25 mouse cellular contexts compared by ENCODE assay signal in the genomic region with DNA sequence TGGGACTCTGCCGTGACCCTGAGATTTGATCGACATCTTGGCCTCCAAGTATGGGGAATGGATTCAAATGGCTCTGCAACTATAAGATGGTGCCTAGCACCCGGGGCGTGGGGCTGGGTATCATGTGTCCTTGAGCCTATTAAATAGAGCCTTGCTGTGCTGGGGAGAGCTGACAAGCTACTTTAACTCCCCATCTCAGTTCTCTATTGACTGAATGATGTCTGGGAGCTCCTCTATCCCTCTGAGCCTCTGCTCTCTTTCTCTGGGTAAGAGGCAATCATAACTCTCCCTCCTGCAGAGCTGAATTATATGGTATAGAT. TPM values are rescaled to one million over a fixed set of nuclear protein-coding genes. Genes with fewer than 3 reads are reported as not detected.
DNase-seq lines count a peak whose midpoint lies in the region; ATAC-seq and TF ChIP-seq lines count a peak whose summit lies in the region.
"Had no signal": no experiment of that assay in that cellular context is flagged by ENCODE, and none has a peak within 500 bp of the region (broad histone marks: within the 10 kb centered on the region; RNA-seq: fewer than 3 reads in every experiment).

No protein-coding gene starts in this region.

- no peak overlapping the region; the same call in 1 of the 2 replicates for H3K9ac ChIP-seq in heart, embryonic 12.5 days
- no peak overlapping the region for H3K9ac ChIP-seq in kidney, embryonic 14.5 days (ENCODE audit: low read depth, low read length)
- H3K9ac ChIP-seq: forebrain, embryonic 15.5 days; limb, embryonic 12.5 days; liver, embryonic 12.5 days had no signal

- no peak for DNase-seq in heart, postnatal 10 days
- DNase-seq in kidney, postnatal 14 days = no peak
- no peak for DNase-seq in spleen, adult 2 months (ENCODE audit: low read depth in 1 of 2, low spot score in 2 of 2)
- DNase-seq in spleen, postnatal 10 days (ENCODE audit: low spot score in 2 of 2) = no peak
- DNase-seq in frontal cortex, postnatal 36 days (ENCODE audit: low spot score in 2 of 2) = no peak
- DNase-seq: adrenal gland, postnatal 36 days; cerebellum, adult 11-12 months; cerebellum, postnatal 25 days; gastrocnemius, postnatal 25 days; kidney, adult 11 months; lung, adult 2 months; right cerebral cortex, postnatal 4 days; thymus, adult 18-20 months had no signal

- H3K9me3 ChIP-seq in heart, embryonic 12.5 days (replicated peaks) = no peaks in the 10 kb centered on the region
- no peaks in the 10 kb centered on the region for H3K9me3 ChIP-seq in kidney, embryonic 14.5 days (ENCODE audit: control insufficient read depth, low read length)
- H3K9me3 ChIP-seq: embryonic facial prominence, embryonic 10.5 days; forebrain, embryonic 15.5 days; limb, embryonic 12.5 days; liver, embryonic 12.5 days; megakaryocyte, embryonic 14.5 days had no signal

- no peak overlapping the region for H3K4me3 ChIP-seq in heart, embryonic 12.5 days
- H3K4me3 ChIP-seq in kidney, embryonic 14.5 days (ENCODE audit: low read length) = no peak overlapping the region
- no peak overlapping the region for H3K4me3 ChIP-seq in spleen, adult 2 months (ENCODE audit: extremely low read depth, insufficient read depth, insufficient read length)
- H3K4me3 ChIP-seq: embryonic facial prominence, embryonic 10.5 days; forebrain, embryonic 15.5 days; limb, embryonic 12.5 days; liver, embryonic 12.5 days; megakaryocyte, embryonic 14.5 days had no signal

- no peak for TF ChIP-seq POLR2A in spleen, adult 2 months (IDR thresholded peaks at IDR 0.05; ENCODE audit: low read depth, low read length)

- no peak for TF ChIP-seq CTCF in spleen, adult 2 months (IDR thresholded peaks at IDR 0.05; ENCODE audit: extremely low read depth, insufficient read depth, insufficient read length, insufficient replicate concordance)

- H3K27ac ChIP-seq in heart, embryonic 12.5 days (ENCODE audit: poor library complexity, severe bottlenecking) = peak overlapping the region; percentile 57
- peak overlapping the region; percentile 43; the same call in 1 of the 2 replicates for H3K27ac ChIP-seq in kidney, embryonic 14.5 days (ENCODE audit: low read depth, low read length)
- 0 out of 2 replicates have a peak overlapping the region, but pooled peaks have one; percentile 28 for H3K27ac ChIP-seq in spleen, adult 2 months (ENCODE audit: insufficient read depth, low read length)
- H3K27ac ChIP-seq: embryonic facial prominence, embryonic 10.5 days; forebrain, embryonic 15.5 days; limb, embryonic 12.5 days; liver, embryonic 12.5 days had no signal

- no peaks in the 10 kb centered on the region for H3K36me3 ChIP-seq in heart, embryonic 12.5 days
- H3K36me3 ChIP-seq in kidney, embryonic 14.5 days (ENCODE audit: control insufficient read depth, insufficient read depth, low read length) = no peaks in the 10 kb centered on the region
- no peaks in the 10 kb centered on the region for H3K36me3 ChIP-seq in spleen, adult 2 months (ENCODE audit: control insufficient read depth, insufficient read depth, low read length)
- H3K36me3 ChIP-seq: embryonic facial prominence, embryonic 10.5 days; forebrain, embryonic 15.5 days; limb, embryonic 12.5 days; liver, embryonic 12.5 days had no signal

- peaks cover 19% of the 10 kb centered on the region for H3K4me1 ChIP-seq in heart, embryonic 12.5 days (replicated peaks)
- peaks cover 5% of the 10 kb centered on the region for H3K4me1 ChIP-seq in kidney, embryonic 14.5 days (ENCODE audit: control insufficient read depth, insufficient read depth, low read length)
- H3K4me1 ChIP-seq in spleen, adult 2 months (ENCODE audit: control insufficient read depth, insufficient read depth, insufficient read length) = no peaks in the 10 kb centered on the region; the same call in 1 of the 2 replicates
- H3K4me1 ChIP-seq: liver, embryonic 12.5 days; megakaryocyte, embryonic 14.5 days had no signal

- no peak overlapping the region for H3K4me2 ChIP-seq in heart, embryonic 12.5 days
- H3K4me2 ChIP-seq in kidney, embryonic 14.5 days (replicated peaks; ENCODE audit: low read depth, low read length) = no peak overlapping the region
- H3K4me2 ChIP-seq: forebrain, embryonic 15.5 days; limb, embryonic 12.5 days; liver, embryonic 12.5 days had no signal

- intact Hi-C loops in heart, postnatal 10 days (cut with DNase I) = no loop called here

- no peaks in the 10 kb centered on the region for H3K27me3 ChIP-seq in heart, embryonic 12.5 days (replicated peaks)
- H3K27me3 ChIP-seq in kidney, embryonic 14.5 days (ENCODE audit: control insufficient read depth, insufficient read depth, low read length) = no peaks in the 10 kb centered on the region
- no peaks in the 10 kb centered on the region for H3K27me3 ChIP-seq in spleen, adult 2 months (ENCODE audit: control insufficient read depth, insufficient read depth, low read length)
- H3K27me3 ChIP-seq: forebrain, embryonic 15.5 days; limb, embryonic 12.5 days; liver, embryonic 12.5 days had no signal

- ATAC-seq in heart, embryonic 12.5 days (ENCODE audit: insufficient number of reproducible peaks, low FRiP score) = no peak
- peak; percentile 67 for ATAC-seq in kidney, embryonic 14.5 days (ENCODE audit: low FRiP score, low TSS enrichment)
- ATAC-seq: forebrain, embryonic 15.5 days; liver, embryonic 12.5 days had no signal

- WGBS in heart, embryonic 12.5 days = 75% methylated on average over 4 of the region's 4 CpGs
- WGBS in kidney, embryonic 14.5 days = 37% methylated on average over 4 of the region's 4 CpGs
- WGBS in spleen, adult 2 months = 86% methylated on average over 4 of the region's 4 CpGs

RNA-seq across cellular contexts. Expression of a gene that starts 33.6 kb away (rescaled TPM):
- polyA plus RNA-seq in heart, embryonic 12.5 days (2016; fragmentation: Nextera tagmentation; extraction: Ambion mirVana) = not detected in 2 replicates
- total RNA-seq in heart, postnatal 10 days (2021) = not detected
- polyA plus RNA-seq in kidney, embryonic 14.5 days (2014; fragmentation: Nextera tagmentation; extraction: Ambion mirVana) = not detected in 2 replicates
- not detected in 2 replicates for polyA plus RNA-seq in spleen, adult 2 months (2012; rRNA removed)
- total RNA-seq: adrenal gland, postnatal 36 days; gastrocnemius, postnatal 25 days; hematopoietic stem cell, adult 5-6 weeks; layer of hippocampus, postnatal 25 days; left cerebral cortex, postnatal 10 days had no signal
- polyA plus RNA-seq: C2C12; embryonic facial prominence, embryonic 10.5 days; forebrain, embryonic 15.5 days; limb, embryonic 12.5 days; liver, embryonic 12.5 days; lung, adult 2 months; urinary bladder, adult 2 months had no signal

RNA-seq across cellular contexts. Expression of a gene that starts 47.3 kb away (rescaled TPM):
- polyA plus RNA-seq in heart, embryonic 12.5 days (2016; fragmentation: Nextera tagmentation; extraction: Ambion mirVana) = 40.1 and 43.3 TPM in 2 replicates
- total RNA-seq in heart, postnatal 10 days (2021) = 10 to 100 TPM; 33.4 to 33.5 TPM
- 11.5 and 27.4 TPM in 2 replicates for polyA plus RNA-seq in kidney, embryonic 14.5 days (2014; fragmentation: Nextera tagmentation; extraction: Ambion mirVana)
- polyA plus RNA-seq in spleen, adult 2 months (2012; rRNA removed) = 1.3 and 1.6 TPM in 2 replicates
